Mouse (Mus musculus) embryonic fibroblast, embryonic 13.5 days (primary cell): ENCODE results near the gene Neu1.

ENCODE experiments used
- CTCF ChIP-seq: IDR thresholded peaks from 2 replicates; pipeline ENCODE4 v1.5.1; 2011; ENCODE audit warnings: mild to moderate bottlenecking, control low read depth, low read length, moderate library complexity, borderline replicate concordance; ENCODE audit not compliant: insufficient read depth
- POLR2A ChIP-seq: IDR thresholded peaks from 2 replicates; pipeline ENCODE4 v1.6.1; 2011; ENCODE audit warnings: low read depth, mild to moderate bottlenecking, control low read depth, low read length, moderate library complexity

- TF ChIP-seq CTCF: no peak
- no peak for TF ChIP-seq POLR2A
Observed at GRCm38 (mm10) chr17:34917188-34917587, 13.9 kb upstream of the Neu1 start.
